ENCODE assay signal across 12 mouse cellular contexts in genomic region chr4:139950876-139951485, GRCm38 (mm10). TPM values are rescaled to one million over a fixed set of nuclear protein-coding genes. Genes with fewer than 3 reads are reported as not detected.
DNase-seq lines count a peak whose midpoint lies in the region; ATAC-seq lines count a peak whose summit lies in the region.
"Had no signal": no experiment of that assay in that cellular context is flagged by ENCODE, and none has a peak within 500 bp of the region (broad histone marks: within the 10 kb centered on the region; RNA-seq: fewer than 3 reads in every experiment).

No protein-coding gene starts in this region.

- no peak overlapping the region for H3K4me3 ChIP-seq in heart, embryonic 12.5 days
- peak overlapping the region; percentile 43 for H3K4me3 ChIP-seq in midbrain, embryonic 10.5 days
- H3K4me3 ChIP-seq in midbrain, embryonic 13.5 days (replicated peaks) = no peak overlapping the region
- no peak overlapping the region for H3K4me3 ChIP-seq in embryonic facial prominence, embryonic 15.5 days (replicated peaks)
- H3K4me3 ChIP-seq in neural tube, embryonic 15.5 days (replicated peaks) = no peak overlapping the region

- 34% methylated on average over 6 of the region's 7 CpGs for WGBS in heart, embryonic 12.5 days
- 62% methylated on average over 6 of the region's 7 CpGs for WGBS in midbrain, embryonic 10.5 days
- 67% methylated on average over 6 of the region's 7 CpGs for WGBS in midbrain, embryonic 13.5 days
- 45% methylated on average over 6 of the region's 7 CpGs for WGBS in embryonic facial prominence, embryonic 15.5 days
- WGBS in neural tube, embryonic 15.5 days = 73% methylated on average over 6 of the region's 7 CpGs

- peak overlapping the region; percentile 69 for H3K4me2 ChIP-seq in heart, embryonic 12.5 days
- no peak overlapping the region; the same call in 1 of the 2 replicates for H3K4me2 ChIP-seq in midbrain, embryonic 13.5 days (replicated peaks)
- H3K4me2 ChIP-seq in embryonic facial prominence, embryonic 15.5 days (replicated peaks) = peak overlapping the region; percentile 50; the same call in 1 of the 2 replicates
- peak overlapping the region; percentile 53; the same call in 1 of the 2 replicates for H3K4me2 ChIP-seq in neural tube, embryonic 15.5 days

- no peak overlapping the region for H3K9ac ChIP-seq in heart, embryonic 12.5 days
- H3K9ac ChIP-seq in midbrain, embryonic 13.5 days (replicated peaks) = no peak overlapping the region
- H3K9ac ChIP-seq in embryonic facial prominence, embryonic 15.5 days = no peak overlapping the region
- H3K9ac ChIP-seq in neural tube, embryonic 15.5 days (replicated peaks) = no peak overlapping the region
- H3K9ac ChIP-seq: liver, embryonic 14.5 days had no signal

- 0 out of 2 replicates have a peak, but pooled peaks cover 5% of the 10 kb centered on the region for H3K9me3 ChIP-seq in heart, embryonic 12.5 days (replicated peaks)
- H3K9me3 ChIP-seq in midbrain, embryonic 10.5 days (replicated peaks) = no peaks in the 10 kb centered on the region
- H3K9me3 ChIP-seq in midbrain, embryonic 13.5 days = peaks cover 3% of the 10 kb centered on the region; the same call in 1 of the 2 replicates
- H3K9me3 ChIP-seq in embryonic facial prominence, embryonic 15.5 days (replicated peaks) = no peaks in the 10 kb centered on the region
- H3K9me3 ChIP-seq in neural tube, embryonic 15.5 days (replicated peaks) = no peaks in the 10 kb centered on the region; the same call in 1 of the 2 replicates

- no peak overlapping the region for H3K27ac ChIP-seq in heart, embryonic 12.5 days (ENCODE audit: poor library complexity, severe bottlenecking)
- H3K27ac ChIP-seq in midbrain, embryonic 10.5 days (replicated peaks) = no peak overlapping the region; the same call in 1 of the 2 replicates
- H3K27ac ChIP-seq in midbrain, embryonic 13.5 days = no peak overlapping the region
- no peak overlapping the region for H3K27ac ChIP-seq in embryonic facial prominence, embryonic 15.5 days (replicated peaks)
- no peak overlapping the region for H3K27ac ChIP-seq in neural tube, embryonic 15.5 days (replicated peaks)
- H3K27ac ChIP-seq: liver, embryonic 14.5 days had no signal

- H3K4me1 ChIP-seq in heart, embryonic 12.5 days (replicated peaks) = peaks cover 4% of the 10 kb centered on the region
- peaks cover 15% of the 10 kb centered on the region for H3K4me1 ChIP-seq in midbrain, embryonic 10.5 days
- peaks cover 16% of the 10 kb centered on the region for H3K4me1 ChIP-seq in midbrain, embryonic 13.5 days (replicated peaks)
- H3K4me1 ChIP-seq in embryonic facial prominence, embryonic 15.5 days = peaks cover 16% of the 10 kb centered on the region
- H3K4me1 ChIP-seq in neural tube, embryonic 15.5 days = peaks cover 19% of the 10 kb centered on the region

- H3K27me3 ChIP-seq in heart, embryonic 12.5 days (replicated peaks) = peaks cover 7% of the 10 kb centered on the region; the same call in 1 of the 2 replicates
- peaks cover 14% of the 10 kb centered on the region for H3K27me3 ChIP-seq in midbrain, embryonic 10.5 days (ENCODE audit: low read depth, poor library complexity, severe bottlenecking)
- 0 out of 2 replicates have a peak, but pooled peaks cover 4% of the 10 kb centered on the region for H3K27me3 ChIP-seq in midbrain, embryonic 13.5 days
- no peaks in the 10 kb centered on the region for H3K27me3 ChIP-seq in embryonic facial prominence, embryonic 15.5 days
- 0 out of 2 replicates have a peak, but pooled peaks cover 5% of the 10 kb centered on the region for H3K27me3 ChIP-seq in neural tube, embryonic 15.5 days (replicated peaks)
- H3K27me3 ChIP-seq: CH12.LX had no signal

- DNase-seq in heart, postnatal 4 days = no peak
- DNase-seq in midbrain, embryonic 10.5 days (ENCODE audit: low spot score) = no peak
- no peak for DNase-seq in spleen, postnatal 36 days (ENCODE audit: low spot score in 2 of 2)
- no peak for DNase-seq in layer of hippocampus, adult 9-11 months
- DNase-seq: heart, adult 11 months had no signal

- ATAC-seq in heart, embryonic 12.5 days (ENCODE audit: insufficient number of reproducible peaks, low FRiP score) = no peak
- ATAC-seq in midbrain, embryonic 13.5 days = no peak
- ATAC-seq in embryonic facial prominence, embryonic 15.5 days (ENCODE audit: insufficient number of reproducible peaks, low FRiP score, low TSS enrichment, low read depth) = peak; percentile 54; the same call in 1 of the 2 replicates
- no peak for ATAC-seq in neural tube, embryonic 15.5 days (ENCODE audit: low FRiP score)

- H3K36me3 ChIP-seq in heart, embryonic 12.5 days = no peaks in the 10 kb centered on the region
- no peaks in the 10 kb centered on the region for H3K36me3 ChIP-seq in midbrain, embryonic 10.5 days
- no peaks in the 10 kb centered on the region for H3K36me3 ChIP-seq in midbrain, embryonic 13.5 days
- H3K36me3 ChIP-seq in embryonic facial prominence, embryonic 15.5 days = no peaks in the 10 kb centered on the region
- H3K36me3 ChIP-seq in neural tube, embryonic 15.5 days = no peaks in the 10 kb centered on the region

RNA-seq across cellular contexts. Expression of gene Klhdc7a, which starts 16.8 kb away (rescaled TPM):
- polyA plus RNA-seq in heart, embryonic 12.5 days (2016; fragmentation: Nextera tagmentation; extraction: Ambion mirVana) = 0.05 TPM in 2 replicates
- under 1 TPM; 0.45 to 0.97 TPM for total RNA-seq in heart, postnatal 4 days (2021)
- polyA plus RNA-seq in midbrain, embryonic 10.5 days (2016; fragmentation: Nextera tagmentation; extraction: Ambion mirVana) = 0.11 and 0.22 TPM in 2 replicates
- 0.46 and 0.58 TPM in 2 replicates for polyA plus RNA-seq in midbrain, embryonic 13.5 days (2015; fragmentation: Nextera tagmentation; extraction: Ambion mirVana)
- polyA plus RNA-seq in embryonic facial prominence, embryonic 15.5 days (2015; fragmentation: Nextera tagmentation; extraction: Ambion mirVana) = 0.53 and 0.60 TPM in 2 replicates
- polyA plus RNA-seq in neural tube, embryonic 15.5 days (2015; fragmentation: Nextera tagmentation; extraction: Ambion mirVana) = 0.08 and 0.80 TPM in 2 replicates
- total RNA-seq: CH12.LX; megakaryocyte-erythroid progenitor cell, adult 5-6 weeks had no signal
